Mouse (Mus musculus) T-cell, adult 2 months (primary cell): Measurements from ENCODE around the gene Pde6h.

Experiments
- DNase-seq: peaks from one replicate; pipeline ENCODE4 v3.0.0; 2022; ENCODE audit warnings: low spot score

The Pde6h gene

GRCm38 (mm10) chr6:136912751-136913265 lies 10.8 kb upstream of the Pde6h start:
- DNase-seq: no peak

- DNase-seq: no peak
These were observed 10.1 kb upstream of the Pde6h start for GRCm38 (mm10) chr6:136913384-136914126.

DNA sequence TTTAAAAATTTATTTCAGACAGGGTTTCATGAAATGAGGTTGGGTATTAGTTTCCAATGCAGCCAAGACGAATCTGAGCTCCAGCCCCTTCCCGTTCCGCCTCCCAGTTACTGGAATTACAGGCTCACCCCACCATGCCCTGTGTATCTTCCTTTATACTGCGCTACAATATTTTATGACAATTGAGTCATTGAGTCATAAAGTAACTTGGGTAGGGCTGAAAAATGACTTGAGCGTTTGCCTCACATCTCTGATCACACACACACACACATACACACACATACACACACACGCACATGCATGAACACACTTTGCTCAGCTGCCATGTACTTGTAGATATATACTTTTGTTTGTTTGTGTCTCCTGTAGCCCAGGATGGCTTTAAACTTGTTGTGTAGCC lies 9.4 kb upstream of the Pde6h start:
- no peak for DNase-seq

- DNase-seq: no peak
These were observed 7.8 kb upstream of the Pde6h start for GRCm38 (mm10) chr6:136915721-136916395.

- no peak for DNase-seq
These were observed 5.7 kb upstream of the Pde6h start for GRCm38 (mm10) chr6:136917885-136918284.

GRCm38 (mm10) chr6:136920320-136921257 lies 3.0 kb upstream of the Pde6h start:
- DNase-seq: peak; percentile 63

GRCm38 (mm10) chr6:136921601-136922000 lies 2.0 kb upstream of the Pde6h start:
- DNase-seq: no peak

DNA sequence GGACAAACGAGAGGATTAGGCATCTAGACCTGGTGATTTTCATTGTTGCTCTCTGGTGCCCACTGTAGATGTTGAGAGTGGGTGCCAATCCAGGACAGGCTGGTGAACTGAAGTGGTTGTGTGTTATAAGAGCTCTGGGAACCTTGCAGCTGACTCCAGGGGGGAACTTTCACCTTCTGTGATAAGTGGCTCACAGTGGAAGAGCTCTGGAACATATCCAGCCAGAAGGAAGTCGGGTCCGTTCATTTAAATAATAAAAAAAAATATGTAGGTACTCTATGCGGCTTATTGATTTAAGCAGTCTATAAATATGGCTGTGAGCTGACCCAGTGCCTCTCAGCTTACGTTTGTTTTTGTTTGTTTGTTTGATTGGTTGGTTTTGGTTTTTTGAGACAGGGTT lies 1.6 kb upstream of the Pde6h start, which contains the start of gene Erp27:
TSS of gene Erp27 (minus strand) at position 101 of the 400 bp plus-strand sequence.
- DNase-seq: no peak

GRCm38 (mm10) chr6:136922871-136923270 lies 761 bp upstream of the Pde6h start:
- no peak for DNase-seq

DNA sequence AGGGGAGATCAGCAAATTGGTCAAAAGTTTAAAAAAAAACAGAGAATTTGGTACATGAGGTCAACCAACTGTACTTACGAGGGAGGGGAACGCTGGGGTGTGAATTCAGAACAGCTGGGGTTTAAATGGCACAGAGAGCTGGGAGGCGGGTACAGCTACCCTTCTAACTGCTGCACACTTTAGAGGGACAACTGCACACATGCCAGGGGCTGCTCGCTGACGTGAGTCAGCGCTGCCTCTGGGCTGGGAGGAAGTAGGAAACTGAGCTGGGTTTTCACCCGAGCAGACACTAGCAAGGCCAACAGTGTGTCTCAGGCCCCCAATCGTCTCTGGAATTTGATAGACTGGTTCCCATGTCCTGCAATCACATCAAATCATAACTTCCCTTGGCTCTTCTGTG lies 1.4 kb downstream of the Pde6h start:
- DNase-seq: peak; percentile 42

DNA sequence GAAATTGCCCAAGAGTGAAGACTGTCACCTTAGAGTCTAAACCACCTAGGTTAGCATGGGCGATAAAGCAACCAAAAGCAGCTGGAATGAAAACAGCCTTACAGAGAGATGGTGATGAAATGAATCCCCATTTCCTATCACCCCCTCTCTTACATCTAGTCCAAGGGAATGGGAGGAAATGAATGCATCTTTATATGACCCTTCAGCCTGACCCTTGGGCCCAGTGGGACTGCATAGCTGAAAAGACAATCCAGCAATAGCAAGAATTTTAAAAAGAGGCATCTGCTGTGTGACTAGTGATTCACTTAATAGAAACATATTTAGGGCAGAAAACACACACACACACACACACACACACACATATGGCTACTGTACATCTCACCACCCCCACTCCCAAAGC lies 4.0 kb downstream of the Pde6h start:
- DNase-seq: no peak

- peak; percentile 87 for DNase-seq
These were observed 7.0 kb downstream of the Pde6h start for GRCm38 (mm10) chr6:136930677-136931076.

GRCm38 (mm10) chr6:136931246-136931645 lies 7.6 kb downstream of the Pde6h start:
- no peak for DNase-seq

GRCm38 (mm10) chr6:136934068-136934467 lies 10.4 kb downstream of the Pde6h start:
- no peak for DNase-seq

- peak; percentile 53 for DNase-seq
These were observed 11.6 kb downstream of the Pde6h start for GRCm38 (mm10) chr6:136935233-136935632.

DNA sequence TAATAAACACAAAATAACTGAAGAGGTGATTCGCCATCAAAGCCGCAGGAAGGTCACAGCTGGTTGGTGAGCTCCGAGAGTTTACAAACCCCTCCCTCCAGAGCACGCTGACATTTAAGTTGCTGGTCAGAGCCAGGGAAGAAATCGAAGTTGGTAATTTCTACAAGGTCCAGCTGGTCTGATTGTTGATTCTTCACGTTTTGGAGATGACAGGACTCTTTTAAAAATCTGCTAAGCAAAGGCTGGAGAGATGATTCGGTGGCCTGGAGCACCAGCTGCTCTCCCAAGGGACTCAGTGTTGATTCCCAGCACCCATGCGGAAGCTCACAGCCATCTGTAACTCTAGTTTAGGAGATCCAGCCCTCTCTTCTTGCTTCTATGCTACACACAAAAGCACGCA lies 12.7 kb downstream of the Pde6h start:
- DNase-seq: no peak

DNA sequence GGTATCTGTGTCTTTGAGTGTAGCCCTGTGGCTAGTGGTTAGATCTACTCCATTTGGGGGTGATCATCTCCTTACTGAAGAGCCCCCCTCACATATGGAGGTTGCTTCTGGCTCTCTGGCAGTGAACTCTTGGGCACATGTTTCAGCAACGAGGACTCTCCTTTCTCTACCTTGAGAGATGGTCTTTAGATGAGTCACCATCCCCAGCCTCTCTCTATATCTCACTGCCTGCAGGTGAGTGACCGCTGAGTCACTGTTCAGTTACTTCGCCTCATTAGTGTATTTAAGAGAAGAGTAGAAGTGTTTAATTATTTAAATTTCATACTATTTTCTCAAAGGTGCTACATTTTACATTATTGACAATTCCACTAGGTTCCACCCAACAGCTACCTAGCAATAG lies 13.5 kb downstream of the Pde6h start:
- no peak for DNase-seq

DNA sequence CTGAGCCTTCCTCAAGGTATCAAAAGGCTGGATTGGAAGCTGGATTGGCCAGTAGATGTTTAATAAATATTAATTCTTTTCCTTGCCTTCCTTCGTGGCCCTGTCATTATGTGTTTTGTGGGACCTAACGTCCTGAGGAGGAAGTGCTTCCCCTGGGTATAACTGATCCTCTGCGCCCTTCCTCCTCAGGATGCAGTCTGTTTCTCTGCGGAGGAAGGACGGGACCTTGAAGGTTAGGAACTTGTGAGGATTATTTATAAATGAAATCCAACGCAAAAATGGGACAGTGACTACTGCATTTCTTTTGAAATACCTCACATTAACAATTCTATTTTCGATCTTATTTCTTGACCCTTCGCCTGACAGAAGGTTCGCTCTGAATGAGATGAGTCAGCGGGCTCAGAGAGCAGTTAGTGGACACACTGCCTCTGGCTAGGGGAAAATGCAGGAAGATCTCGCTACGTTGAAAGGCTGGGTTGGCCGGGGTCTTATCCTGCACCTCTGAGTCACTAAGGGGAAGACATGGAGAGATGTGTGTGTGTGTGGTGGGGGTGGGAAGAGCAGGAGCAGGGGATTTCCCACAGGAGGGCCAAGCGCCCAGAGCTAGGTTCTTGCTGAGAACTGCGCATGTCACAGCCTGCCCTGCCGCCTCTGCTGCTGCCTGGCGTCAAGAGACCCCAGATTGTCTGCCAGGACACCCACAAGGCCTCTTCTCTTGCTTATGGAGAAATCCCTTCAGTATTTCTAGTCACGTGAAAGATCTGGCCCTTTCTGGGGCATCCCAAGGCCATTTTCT lies 14.9 kb downstream of the Pde6h start:
- DNase-seq: peak; percentile 65

DNA sequence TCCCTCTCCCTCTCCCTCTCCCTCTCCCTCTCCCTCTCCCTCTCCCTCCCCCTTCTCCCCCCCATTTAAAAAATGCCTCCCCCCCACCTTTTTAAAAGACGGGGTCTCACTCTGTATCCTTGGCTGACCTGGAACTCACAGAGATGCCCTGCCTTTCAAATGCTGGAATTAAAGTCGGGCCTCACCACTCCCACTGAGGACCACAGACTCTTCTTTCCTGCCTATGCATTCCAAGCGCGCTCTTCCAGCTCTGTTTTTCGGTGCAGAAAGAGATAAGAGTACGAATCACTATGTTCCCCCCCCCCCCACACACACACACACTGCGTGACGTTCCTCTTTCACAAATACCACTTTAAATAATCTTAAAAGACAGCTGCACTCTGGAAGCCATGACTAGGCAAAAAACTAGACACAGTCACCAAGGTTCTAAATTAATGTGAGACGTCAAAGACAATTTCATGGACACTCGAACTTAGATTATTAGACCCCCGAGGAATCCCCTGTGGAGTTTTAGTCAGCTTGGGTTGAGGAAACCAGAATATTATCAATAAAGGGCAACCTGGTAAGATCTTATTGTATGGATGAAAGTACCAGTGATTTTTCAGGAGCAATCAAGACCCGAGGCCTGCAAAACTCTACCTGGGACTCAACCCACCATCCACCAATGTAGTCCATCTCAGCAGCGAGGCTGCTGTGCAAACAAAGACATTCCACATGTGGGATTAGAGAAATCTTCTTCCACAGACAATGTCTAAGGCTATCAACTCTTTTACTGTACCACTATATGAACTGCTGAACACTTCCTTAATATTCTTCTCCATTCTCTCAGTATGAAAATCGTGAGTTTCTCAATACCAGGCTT lies 15.9 kb downstream of the Pde6h start:
- no peak for DNase-seq

- DNase-seq: peak; percentile 54
These were observed 16.7 kb downstream of the Pde6h start for GRCm38 (mm10) chr6:136940188-136940960.
